11 mouse cellular contexts compared by ENCODE assay signal in genomic region chr11:74992427-74992987, GRCm38 (mm10).
DNase-seq lines count a peak whose midpoint lies in the region; ATAC-seq lines count a peak whose summit lies in the region.
"Had no signal": no experiment of that assay in that cellular context is flagged by ENCODE, and none has a peak within 500 bp of the region (broad histone marks: within the 10 kb centered on the region; RNA-seq: fewer than 3 reads in every experiment).

No protein-coding gene starts in this region.

- no peak for DNase-seq in kidney, adult 9 months
- DNase-seq in B cell, adult 2 months: peak; percentile 11 to 12
- peak; percentile 44 to 51 for DNase-seq in left cerebral cortex, adult 9 months (ENCODE audit: low spot score in 2 of 2)
- no peak for DNase-seq in adrenal gland, postnatal 4 days (ENCODE audit: low spot score in 2 of 2)
- DNase-seq: cerebellum, adult 11 months; thymus, adult 2 months had no signal

- H3K4me2 ChIP-seq in kidney, embryonic 15.5 days: no peak overlapping the region
- H3K4me2 ChIP-seq in liver, embryonic 12.5 days: no peak overlapping the region

- H3K9ac ChIP-seq in kidney, embryonic 15.5 days: no peak overlapping the region
- H3K9ac ChIP-seq in liver, embryonic 12.5 days: no peak overlapping the region

- WGBS in kidney, embryonic 15.5 days: 32% methylated on average over 9 of the region's 9 CpGs
- WGBS in liver, embryonic 12.5 days (ENCODE audit: insufficient replicate concordance): 75% methylated on average over 9 of the region's 9 CpGs

- H3K4me1 ChIP-seq in kidney, embryonic 15.5 days: peaks cover 35% of the 10 kb centered on the region
- peaks cover 5% of the 10 kb centered on the region; the same call in 1 of the 2 replicates for H3K4me1 ChIP-seq in liver, embryonic 12.5 days

- peak overlapping the region; percentile 88 for H3K27ac ChIP-seq in kidney, embryonic 15.5 days
- H3K27ac ChIP-seq in liver, embryonic 12.5 days: no peak overlapping the region

- no peaks in the 10 kb centered on the region for H3K27me3 ChIP-seq in kidney, embryonic 15.5 days
- H3K27me3 ChIP-seq in liver, embryonic 12.5 days (replicated peaks): no peaks in the 10 kb centered on the region

- peaks cover 26% of the 10 kb centered on the region for H3K36me3 ChIP-seq in kidney, embryonic 15.5 days
- H3K36me3 ChIP-seq in liver, embryonic 12.5 days: peaks cover 44% of the 10 kb centered on the region

- H3K4me3 ChIP-seq in kidney, embryonic 15.5 days (replicated peaks): no peak overlapping the region
- no peak overlapping the region for H3K4me3 ChIP-seq in liver, embryonic 12.5 days
- H3K4me3 ChIP-seq: erythroblast, embryonic 14.5 days had no signal

- H3K9me3 ChIP-seq in kidney, embryonic 15.5 days (replicated peaks): no peaks in the 10 kb centered on the region
- H3K9me3 ChIP-seq in liver, embryonic 12.5 days (replicated peaks): no peaks in the 10 kb centered on the region

- ATAC-seq in kidney, embryonic 15.5 days (replicated peaks; ENCODE audit: low FRiP score): peak; percentile 79; the same call in 1 of the 2 replicates
- ATAC-seq in erythroblast, adult 5-6 weeks (replicated peaks; ENCODE audit: low FRiP score, poor library complexity, severe bottlenecking): 0 out of 2 replicates have a peak, but pooled peaks have one; percentile 31
- no peak for ATAC-seq in erythroid progenitor cell, adult 5-6 weeks (replicated peaks; ENCODE audit: low FRiP score, poor library complexity, severe bottlenecking)
- ATAC-seq in liver, embryonic 12.5 days: no peak

Comparison
In these comparisons a context has a peak if more than half of its experiments do, and no peak if none do; other contexts are left out.
1. ATAC-seq: peak in kidney, embryonic 15.5 days (single experiment) and erythroblast, adult 5-6 weeks (single experiment); none in erythroid progenitor cell, adult 5-6 weeks (single experiment) and liver, embryonic 12.5 days (single experiment).
2. DNase-seq: peak in B cell, adult 2 months (2 of 2) and left cerebral cortex, adult 9 months (2 of 2); none in kidney, adult 9 months (single experiment) and adrenal gland, postnatal 4 days (0 of 2).